Mouse (Mus musculus) frontal cortex, postnatal 36 days (tissue): ENCODE results near the gene Id2.

ENCODE experiments used
- DNase-seq, 2 experiments: peaks; one replicate each; pipeline ENCODE4 v3.0.0; 2022; ENCODE audit warnings: low spot score in 2 of 2

Id2 gene

GRCm38 (mm10) chr12:25108865-25109264 lies 11.9 kb upstream of the Id2 start:
- no peak for DNase-seq

- DNase-seq: no peak
Measured at GRCm38 (mm10) chr12:25104541-25104940, 7.6 kb upstream of the Id2 start.

- no peak for DNase-seq
Measured at GRCm38 (mm10) chr12:25103911-25104310, 7.0 kb upstream of the Id2 start.

DNA sequence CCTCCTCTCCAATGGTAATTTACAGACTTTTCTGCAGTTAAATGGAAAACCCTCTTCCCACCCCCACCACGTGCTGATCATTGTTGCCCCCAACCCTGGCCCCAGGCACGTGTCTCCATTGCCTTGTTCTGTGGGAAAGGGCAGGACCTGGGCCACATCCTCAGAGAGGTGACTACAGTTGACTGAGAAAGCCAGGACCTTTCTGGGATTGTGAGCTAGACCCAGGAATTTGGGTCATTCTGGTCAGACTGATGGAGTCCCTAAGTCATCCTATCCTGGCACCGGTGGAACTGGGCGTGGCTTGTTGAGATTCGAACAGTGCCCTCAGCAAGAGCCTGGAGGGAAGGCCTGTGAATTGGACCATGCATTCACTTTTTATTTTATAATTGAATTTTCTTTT lies 4.4 kb upstream of the Id2 start:
- no peak for DNase-seq

DNA sequence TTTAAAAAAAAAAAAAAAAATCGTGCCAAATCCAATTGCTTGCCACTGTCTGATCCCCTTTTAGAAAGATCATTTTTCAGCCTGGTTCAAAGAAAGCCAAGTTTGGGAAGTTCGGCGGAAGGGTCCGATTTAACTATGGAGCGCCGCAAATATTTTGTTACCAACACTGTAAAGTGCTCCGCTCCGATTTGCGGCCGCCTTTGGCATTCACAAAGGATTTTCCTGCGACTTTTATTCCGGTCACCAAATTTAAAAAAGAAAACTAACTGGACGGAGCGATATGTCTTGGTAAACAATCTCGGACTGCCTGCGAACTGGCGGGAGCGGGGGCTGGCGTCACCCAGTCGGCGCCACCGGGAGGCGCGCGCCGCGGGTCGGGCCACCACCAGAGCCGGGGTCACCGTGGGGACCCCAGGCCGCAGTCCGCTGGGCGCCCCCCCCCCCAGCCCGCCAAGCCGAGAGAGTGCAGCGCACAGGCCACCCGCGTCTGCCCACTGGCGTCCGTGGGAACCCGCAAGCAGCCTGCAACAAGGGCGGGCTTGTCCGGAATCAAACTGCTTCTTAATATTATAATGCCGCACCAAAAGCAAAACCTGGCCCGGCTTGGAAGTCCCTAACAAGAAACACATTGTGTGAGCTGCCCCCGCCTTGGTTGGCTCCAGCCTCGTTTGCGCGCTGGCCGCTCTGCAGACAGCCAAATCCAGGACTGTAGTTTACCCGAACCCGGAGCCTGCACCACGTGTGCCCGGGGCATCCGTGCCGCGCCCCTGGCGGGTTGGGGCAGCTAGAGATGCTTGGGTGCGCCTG lies 3.7 kb upstream of the Id2 start:
- peak; percentile 35 to 63 for DNase-seq

DNA sequence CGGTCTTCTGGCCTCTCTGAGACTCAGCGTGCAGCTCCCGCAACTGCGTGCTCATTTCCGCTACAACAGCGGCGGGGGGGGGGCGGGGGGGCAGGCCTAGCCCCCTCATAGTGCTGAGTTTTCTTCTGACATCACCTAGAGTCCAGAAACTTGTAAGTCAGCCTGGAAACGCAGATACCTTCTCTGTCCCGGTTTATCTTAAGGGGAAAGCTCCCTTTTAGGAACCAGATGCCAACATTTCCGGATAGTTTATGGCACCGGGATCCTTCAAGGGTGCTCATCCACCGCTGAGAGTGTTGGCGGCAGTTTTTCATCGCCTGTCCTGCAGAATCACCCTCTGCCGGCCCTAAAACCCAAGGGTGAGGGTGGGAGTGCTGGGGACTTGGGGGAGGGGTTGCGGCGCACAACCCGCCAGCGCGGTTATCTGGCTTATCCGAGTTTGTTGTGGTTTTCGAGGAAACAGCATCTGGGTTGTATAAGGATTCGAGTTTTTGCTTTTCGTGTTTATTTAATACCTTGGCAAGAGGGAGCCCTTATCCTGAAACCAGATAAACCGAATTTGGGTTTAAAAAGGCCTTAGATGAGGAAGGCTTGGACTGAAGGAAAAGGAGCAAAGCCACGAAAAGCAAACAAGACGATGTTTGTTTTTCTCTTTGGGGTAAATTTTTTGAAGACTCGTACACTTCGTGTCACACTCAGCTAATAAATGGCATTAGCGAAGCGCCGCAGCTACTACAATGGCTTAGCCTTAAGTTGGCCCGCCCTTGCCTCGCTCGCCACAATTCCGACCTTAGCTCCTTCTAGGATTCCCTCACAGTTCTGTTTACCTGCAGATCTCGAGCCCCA lies 2.8 kb upstream of the Id2 start:
- peak in 1 of 2 experiments; percentile 39 for DNase-seq

DNA sequence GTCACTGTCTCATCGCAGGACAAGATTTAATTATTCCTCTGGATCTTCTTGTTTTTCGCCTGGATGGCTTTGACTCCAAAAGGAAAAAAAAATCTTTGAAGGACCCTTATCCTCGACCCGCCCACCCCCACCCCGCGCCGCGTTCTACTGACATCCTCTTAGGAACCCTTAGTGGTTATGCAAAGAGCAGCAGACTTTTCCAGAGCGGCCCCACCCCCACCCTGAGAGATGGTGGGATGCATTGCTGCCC lies 2.3 kb upstream of the Id2 start:
- DNase-seq: no peak

DNA sequence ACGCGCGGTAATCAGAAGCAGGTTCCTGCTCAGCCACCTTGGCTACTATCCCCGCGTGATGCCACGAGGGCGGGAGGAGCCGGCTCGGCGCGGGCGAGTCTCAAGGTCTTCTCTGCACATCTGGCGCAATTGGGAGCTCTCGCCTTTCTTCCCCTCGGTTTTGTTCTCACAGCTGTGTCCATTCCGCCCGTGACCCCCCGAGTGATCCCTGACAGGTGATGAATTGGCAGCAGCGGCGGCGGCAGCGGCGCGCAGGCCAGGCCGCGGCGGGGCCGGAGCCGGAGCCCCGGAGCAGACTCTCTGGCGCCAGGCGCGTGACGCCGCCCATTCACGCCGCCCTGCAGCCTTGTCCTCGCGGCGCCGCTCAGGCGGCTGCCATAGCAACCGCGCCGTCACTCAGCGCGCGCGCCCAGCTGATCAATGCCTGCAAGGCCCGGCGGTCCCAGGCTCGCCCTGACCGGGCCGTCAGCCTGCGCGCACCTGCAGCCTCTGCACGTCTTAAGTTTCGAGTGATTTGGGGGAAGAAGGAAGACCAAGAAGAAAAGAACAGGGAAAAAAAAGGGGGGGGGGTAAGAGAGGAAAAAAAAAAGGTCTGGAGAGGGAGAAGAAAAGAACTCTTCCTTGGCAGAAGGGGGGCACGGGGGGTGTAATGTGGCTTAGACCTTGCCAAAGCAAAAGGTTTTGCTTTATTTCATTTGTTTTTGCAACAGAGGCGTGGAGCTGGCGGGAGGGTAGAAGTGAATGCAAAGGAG lies 1.8 kb upstream of the Id2 start:
- peak; percentile 87 to 94 for DNase-seq

- DNase-seq: peak; percentile 35 to 40
Measured at GRCm38 (mm10) chr12:25098161-25098550, 1.2 kb upstream of the Id2 start.

DNA sequence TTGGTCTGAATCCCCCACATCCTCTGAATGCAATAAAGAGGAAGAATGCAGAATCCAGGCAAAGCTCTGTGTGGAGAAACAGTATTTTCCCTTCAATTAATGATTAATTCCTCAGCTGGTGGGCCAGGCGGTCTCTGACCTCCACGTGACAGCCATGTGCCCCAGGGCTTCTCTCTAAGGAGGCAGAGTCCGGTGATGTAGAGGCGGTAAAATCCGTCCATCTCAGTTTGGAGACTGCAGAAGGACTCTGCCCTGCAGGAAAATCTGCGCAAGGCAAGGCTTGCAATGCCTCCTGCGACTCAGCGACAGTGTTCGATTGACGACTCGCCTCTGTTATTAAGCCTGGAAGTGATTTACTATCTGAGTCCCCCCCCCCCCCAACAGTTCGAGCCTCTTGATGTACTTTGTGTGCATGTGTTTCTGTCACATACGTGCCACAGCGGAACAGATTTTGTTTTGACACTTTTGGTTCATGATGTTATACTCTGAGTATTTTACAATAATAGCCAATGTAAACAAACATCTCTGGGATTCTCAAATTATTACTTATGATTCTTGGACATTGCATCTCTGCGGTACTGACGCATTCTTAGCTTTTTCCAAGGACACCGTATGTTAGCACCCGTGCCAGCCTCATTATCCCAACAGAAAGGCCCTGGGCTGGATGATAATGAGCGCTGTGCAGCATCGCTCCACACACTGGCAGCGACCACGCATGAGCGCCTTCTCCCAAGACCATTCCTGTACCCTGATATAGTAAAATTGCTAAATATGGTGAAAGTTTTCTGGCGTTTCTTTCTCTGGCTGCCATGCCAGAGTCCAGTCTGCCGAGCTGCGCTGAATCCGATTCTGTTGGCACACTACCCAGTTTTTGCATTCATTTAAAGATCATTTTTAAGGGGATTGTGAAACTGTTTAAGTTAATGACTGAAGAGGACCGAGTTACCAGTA lies 545 bp upstream of the Id2 start:
- peak; percentile 47 to 69 for DNase-seq

DNA sequence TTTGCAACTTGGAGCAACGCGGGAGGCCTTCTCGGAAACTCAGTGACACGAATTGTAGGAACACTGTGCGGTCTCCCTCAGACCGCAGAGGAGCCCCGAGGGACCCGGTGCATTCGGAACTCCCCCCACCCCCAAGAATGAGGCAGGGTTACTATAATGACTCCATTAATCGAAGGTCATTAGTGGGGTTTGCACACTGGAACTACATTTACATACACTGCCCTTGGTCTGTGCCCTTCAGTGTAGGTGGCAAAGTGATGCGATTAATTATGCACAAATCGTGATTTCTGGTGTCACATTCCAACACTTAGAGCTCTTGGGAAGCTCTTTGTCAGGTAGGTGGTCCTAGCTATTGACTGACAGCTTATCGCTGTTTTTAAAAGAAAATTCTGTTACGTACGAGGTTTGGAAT lies 294 bp downstream of the Id2 start:
- no peak for DNase-seq

DNA sequence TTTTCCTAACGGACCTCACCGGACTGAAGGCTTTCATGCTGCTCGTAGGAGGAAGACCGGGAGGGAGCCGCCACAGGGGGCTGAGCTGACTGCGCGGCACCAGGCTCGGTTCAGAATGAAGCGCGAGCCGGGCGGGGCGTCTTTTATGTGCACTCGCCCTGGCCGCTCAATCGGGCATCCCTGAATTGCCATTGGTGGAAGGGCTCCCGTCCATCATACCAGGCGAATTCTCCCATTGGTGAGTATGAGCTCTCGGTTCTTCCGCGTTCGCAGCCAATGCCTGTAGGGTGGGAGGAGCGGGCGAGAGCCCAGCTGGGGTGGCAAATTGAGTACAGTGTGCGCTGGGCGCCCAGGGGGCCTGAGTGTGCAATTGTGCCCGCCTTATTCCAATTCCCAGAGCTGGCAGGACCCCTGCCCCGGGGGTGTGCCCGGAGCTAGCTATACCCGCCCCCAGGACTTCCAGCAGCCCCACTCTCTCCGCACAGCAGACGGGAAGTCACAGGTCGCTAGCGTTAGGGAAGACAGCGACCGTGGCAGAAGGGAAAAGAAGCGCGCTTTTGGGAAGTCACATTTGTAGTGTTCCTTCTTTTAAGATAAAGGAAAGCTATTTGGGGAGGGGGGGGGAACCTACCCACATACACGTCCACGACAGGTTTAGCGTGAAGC lies 833 bp downstream of the Id2 start:
- DNase-seq: peak; percentile 98 to 99

- no peak for DNase-seq
Measured at GRCm38 (mm10) chr12:25095538-25095937, 1.4 kb downstream of the Id2 start.

- peak in 1 of 2 experiments; percentile 36 for DNase-seq
Measured at GRCm38 (mm10) chr12:25094621-25095521, 2.1 kb downstream of the Id2 start.

DNA sequence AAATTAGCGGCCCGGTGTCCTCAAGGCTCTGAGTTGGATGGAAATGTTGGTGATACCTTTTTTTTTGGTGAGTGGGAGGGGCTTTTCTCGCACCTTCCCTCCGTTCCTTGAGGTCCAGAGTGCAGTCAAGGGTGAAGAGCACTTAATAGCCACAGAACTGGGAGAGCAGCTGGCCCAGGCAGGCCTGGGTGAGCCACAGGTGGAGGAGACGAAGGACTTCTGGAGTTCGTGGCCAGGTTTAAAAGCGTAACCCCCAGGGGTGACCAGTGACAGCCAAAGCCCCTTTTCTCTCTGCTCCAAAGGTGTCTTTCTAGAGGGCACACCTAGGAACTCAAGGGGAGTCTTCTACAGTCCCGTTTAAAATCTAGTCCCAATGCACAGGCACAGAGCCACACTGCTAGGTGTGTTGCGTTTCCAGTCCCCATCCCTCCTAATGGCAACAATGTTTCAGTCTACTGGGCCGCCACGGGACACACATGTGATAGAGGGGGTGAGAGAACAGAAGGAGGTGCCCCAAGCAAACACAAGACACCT lies 3.6 kb downstream of the Id2 start:
- DNase-seq: peak in 1 of 2 experiments; percentile 16

GRCm38 (mm10) chr12:25092751-25093211 lies 4.2 kb downstream of the Id2 start:
- peak; percentile 24 to 47 for DNase-seq

DNA sequence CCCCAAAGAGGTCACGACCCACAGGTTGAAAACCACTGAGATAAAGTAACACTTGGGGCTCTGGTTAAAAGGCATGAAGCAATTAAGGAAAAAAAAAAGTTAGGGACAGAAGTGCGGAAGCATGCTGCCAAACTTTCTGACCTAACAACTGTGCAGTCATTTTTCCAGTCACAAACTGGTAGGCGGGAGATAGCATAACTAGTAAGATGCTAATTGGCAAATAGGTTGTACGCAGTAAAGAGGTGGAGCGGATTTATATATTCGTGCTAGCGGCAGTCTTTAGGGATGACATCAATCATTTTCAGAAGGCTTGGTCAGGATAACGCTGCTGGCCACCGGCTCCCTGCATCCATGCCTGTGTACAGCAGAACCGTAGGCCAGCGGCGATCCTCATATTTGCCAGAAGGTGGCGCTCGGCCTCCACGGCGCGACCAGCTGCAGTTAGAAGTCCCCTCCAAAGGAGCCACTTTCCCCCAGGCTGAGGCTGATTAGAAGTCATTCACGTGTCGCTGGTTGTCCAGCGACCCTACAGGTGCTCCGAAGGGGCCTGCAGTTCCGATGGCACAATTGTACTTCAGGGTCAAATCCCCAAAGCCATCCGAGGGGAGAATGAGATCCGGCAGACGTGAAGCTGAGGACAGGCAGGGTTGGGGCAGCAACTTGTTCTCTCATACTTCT lies 4.8 kb downstream of the Id2 start:
- peak; percentile 82 to 95 for DNase-seq

DNA sequence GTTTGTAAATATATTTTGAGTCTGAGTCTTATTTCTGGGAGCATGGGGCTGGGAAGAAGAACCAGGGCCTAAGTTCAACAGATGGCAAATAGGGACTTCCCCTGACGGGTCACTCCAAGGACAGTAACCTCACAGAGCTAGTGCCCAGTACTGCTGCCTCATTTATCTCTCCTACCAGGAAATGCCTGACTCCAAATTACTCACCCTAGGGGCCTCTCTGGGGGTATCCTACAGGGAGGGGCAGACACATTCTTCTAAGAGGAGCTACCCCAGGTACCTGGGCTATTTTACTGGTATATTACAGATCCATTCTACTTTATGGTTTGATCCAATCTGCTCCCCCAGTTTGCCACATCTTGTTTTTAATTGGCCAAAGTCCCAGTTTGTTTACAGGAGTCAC lies 7.5 kb downstream of the Id2 start:
- DNase-seq: no peak

DNA sequence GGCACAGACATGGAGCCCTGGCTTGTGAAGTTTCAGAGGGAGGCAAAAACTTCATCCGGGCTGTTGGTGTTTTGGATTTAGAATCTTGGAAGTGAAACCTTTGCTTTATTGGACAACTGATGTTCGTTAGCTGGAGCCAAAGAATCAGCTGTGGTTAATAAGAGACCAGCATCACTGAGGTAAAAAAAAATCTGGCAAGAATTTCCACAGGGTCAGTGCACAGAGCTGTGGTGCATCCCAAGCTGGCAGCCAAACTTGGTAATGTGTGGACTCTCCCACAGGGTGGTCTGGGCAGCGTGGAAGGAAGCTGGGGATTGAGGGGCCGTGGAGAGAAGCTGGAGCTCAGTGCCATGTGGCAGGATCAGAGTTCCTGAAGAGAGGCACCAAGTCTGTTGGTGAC lies 10.0 kb downstream of the Id2 start:
- no peak for DNase-seq
